Mouse (Mus musculus): ENCODE results near the gene Cmtr1.

Gene Cmtr1

DNA sequence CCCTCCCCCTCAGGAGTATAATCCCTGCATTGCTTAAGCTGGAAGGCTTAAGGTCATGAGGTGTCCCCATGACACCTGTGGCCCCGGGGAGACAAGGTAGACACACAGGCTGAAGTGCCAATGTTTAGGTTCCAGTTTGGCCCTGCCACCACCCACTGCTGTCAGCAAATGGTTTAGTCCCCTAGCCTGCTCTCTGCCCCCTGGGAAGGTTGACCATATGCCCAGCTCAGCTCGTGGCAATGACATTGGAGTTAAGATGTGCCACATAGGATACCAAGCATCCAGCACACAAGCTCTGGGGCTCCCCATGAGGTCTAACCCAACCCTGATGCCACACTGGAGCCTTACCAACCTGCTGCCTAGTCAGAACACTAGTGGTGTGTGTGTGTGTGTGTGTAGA is 72.1 kb downstream of the Cmtr1 start:
- no peak for DNase-seq (ENCODE audit: low read depth, low spot score)

DNA sequence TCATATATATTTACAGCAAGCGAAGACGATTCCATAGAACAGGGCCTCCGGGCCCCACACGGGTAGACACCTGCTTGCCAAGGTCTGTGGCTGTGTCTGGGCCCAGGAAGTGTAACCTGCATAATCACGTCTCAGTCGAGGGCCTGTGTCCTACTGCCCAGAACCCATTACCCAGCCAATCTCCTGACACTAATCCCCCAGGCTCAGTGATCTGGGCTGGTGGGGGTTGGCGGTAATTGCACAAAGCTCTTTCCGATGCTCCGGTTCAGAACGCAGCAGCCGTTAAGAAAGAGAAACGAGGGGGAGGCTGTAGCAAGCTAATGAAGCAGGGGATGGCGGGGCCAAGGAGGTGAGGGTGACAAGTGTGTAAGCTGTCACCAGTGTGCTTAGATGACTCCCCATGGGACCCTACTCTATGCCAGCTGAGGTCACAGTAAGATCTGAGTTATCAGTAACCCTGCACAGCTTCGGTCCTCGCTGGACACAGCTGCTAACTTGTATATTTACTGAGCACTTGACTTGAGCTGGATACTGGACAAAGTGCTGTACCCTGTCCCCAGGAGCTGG is 76.1 kb downstream of the Cmtr1 start:
- no peak for DNase-seq (ENCODE audit: low read depth, low spot score)

DNA sequence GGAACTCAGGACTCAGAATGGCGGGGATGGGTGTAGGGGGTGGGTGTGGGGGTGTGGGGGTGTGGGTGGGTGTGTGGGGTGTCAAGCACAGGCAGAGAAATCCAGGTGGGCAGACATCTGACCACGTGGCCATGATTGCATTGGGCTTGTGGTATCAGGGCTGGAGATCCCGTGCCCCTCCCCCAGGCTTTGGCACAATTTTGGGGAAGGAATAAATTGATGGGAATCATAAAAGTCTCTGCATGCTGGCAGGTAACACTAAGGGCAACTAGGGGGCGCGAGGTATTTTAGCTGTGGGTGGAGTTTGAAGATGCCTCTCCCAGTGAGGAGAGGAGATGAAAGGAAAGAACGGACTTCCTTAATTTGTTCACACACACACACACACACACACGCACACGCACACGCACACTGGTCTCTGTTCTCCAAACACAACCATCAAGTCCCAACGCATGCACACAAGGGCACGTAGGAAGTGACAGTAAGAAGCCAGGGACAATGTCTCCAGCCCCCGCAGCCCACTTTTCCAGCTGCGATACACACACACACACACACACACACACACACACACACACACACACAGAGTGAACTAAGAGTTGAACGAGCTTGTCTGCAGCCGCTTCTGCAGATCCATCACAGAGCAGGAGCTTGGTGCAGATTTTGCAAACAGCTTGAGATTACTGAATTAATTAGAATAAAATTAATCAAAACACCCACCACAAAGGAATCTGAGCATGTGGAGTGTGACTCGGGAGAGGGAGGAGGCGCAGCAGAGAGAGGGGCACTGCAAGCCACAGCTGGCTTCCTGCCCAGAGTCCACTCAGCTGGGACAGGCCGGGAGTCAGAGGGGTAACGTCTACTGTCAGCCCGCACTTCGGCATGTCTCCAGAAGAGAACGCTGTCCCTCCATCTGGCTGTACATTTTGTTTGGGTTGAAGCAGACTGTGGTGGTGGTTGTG is 77.7 kb downstream of the Cmtr1 start:
- DNase-seq (ENCODE audit: low read depth, low spot score) = no peak

DNA sequence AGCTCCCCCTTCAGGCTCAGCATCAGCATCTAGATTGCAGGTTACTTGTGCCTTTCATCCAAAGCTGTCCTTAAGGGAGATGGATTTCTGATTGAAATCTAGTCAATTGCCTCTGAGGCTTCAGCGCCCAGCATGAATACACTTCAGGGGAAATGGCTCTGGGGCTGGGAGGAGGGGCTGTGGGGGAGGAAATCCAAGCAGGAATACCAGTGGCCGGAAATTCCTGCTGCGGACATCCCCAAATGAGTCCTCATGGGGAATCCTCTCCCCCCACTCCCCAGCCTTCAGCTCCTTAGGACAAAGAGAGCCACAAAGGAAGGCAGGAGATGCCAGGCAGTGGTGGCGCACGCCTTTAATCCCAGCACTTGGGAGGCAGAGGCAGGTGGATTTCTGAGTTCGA is 87.1 kb downstream of the Cmtr1 start:
- DNase-seq (ENCODE audit: low read depth, low spot score) = no peak

DNA sequence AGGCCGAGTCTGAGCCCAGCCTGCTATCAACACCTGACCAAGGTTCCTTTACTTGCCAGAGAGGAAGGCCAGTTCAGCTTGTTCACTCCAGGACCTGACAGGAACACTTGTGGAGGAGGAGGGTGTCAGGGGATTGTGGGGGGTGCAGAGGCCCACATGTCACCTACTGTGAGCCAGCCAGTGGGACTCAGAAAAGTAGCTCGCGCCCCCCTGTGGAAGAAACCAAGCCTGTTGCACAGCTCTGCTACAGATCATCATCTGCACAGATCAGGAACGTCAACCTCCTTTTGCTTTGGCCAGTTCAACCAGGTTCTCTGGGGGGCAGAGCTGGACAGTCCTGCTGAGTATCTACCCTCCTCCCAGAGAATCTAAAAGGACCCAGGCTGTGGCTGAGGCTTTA is 94.1 kb downstream of the Cmtr1 start:
- no peak for DNase-seq (ENCODE audit: low read depth, low spot score)

Data from forelimb bud, embryonic 11.5 days (tissue).